Mouse (Mus musculus) hematopoietic stem cell, adult 5-6 weeks (primary cell): ENCODE data around the gene March10. TPM values are rescaled to one million over a fixed set of nuclear protein-coding genes. Genes with fewer than 3 reads are reported as not detected.

Source experiments
- ATAC-seq, 2 experiments: fragments of 125-278 bp in 1 of 2; replicated peaks in 1 of 2; 2 replicates each; pipeline ENCODE4 v1.8.0; 2016 to 2017; ENCODE audit warnings: inconsistent platforms in 2 of 2, mild to moderate bottlenecking in 2 of 2, moderate number of reproducible peaks in 2 of 2, low read depth in 1 of 2, moderate TSS enrichment in 1 of 2; ENCODE audit not compliant: low FRiP score in 2 of 2, poor library complexity in 2 of 2, severe bottlenecking in 2 of 2, insufficient read depth in 1 of 2, low TSS enrichment in 1 of 2
- total RNA-seq: library from RNA; stranded (forward); fragments of 172-1452, 232-1000 nt; gene quantifications from 2 replicates; pipeline ENCODE4 v1.2.3, GENCODE M21; 2017

Gene March10
- total RNA-seq, 1 experiment from 2014 or later, result not detected

DNA sequence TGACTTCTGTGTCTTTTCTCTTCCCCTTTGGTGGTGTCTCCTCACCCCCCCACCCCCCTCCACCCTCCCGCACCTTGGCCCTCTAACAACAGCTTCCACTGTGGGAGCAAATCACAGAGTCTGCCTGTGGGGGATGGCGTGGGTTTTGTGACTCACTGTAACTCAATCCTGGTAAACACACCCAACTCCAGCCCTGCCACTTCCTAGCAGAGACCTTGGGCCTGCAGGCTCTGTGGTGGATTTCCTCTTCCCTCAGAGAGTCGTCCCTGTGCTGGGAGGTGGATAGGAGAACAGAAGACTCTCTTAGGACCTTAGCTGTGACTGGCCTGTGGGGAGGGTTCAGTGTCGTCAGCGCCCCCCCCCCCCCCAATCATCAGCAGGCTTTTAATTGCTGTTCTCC is 13.0 kb downstream of the March10 start:
- no peak for ATAC-seq

- no peak for ATAC-seq
These were observed 16.7 kb downstream of the March10 start for GRCm38 (mm10) chr11:105439796-105440195.

- ATAC-seq, result no peak
These were observed 17.6 kb downstream of the March10 start for GRCm38 (mm10) chr11:105438907-105439306.

DNA sequence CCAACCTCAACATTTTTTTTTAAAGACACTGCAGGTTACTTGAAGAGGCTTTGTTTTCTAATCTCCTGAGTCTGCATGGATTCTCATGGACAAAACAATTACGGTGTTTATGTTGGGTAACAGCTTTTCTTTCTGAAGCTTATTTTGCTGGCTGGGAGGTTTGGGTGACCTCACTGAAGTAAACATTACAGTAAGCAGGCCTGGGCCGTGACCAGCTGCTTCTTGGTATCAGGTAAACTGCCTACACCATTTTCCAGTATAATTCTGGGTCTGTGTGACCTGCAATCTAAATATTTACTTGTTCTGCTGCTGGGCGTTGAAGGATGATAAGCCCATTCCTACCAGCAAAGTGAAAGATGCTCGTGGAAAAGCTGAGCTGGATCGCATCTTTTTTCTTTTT is 30.1 kb downstream of the March10 start:
- no peak for ATAC-seq

DNA sequence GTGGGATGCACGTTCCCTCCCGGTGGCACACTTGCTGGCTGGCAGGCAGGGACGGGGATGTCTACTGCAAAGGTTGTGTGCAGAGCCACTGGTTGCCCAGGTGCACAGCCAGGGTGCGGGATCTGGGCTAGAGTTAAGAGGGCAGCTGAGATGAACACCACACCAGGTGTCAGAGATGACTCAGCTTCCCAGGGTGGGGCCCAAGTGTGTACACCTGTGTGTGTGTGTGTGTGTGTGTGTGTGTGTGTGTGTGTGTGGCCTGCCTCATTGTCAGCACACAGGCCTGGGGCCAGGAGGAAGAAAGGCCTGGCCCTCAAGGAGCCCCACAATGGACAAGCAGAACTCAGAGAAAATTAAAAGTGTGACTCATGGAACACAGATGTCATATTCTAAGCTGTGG is 31.9 kb downstream of the March10 start:
- ATAC-seq, result no peak

DNA sequence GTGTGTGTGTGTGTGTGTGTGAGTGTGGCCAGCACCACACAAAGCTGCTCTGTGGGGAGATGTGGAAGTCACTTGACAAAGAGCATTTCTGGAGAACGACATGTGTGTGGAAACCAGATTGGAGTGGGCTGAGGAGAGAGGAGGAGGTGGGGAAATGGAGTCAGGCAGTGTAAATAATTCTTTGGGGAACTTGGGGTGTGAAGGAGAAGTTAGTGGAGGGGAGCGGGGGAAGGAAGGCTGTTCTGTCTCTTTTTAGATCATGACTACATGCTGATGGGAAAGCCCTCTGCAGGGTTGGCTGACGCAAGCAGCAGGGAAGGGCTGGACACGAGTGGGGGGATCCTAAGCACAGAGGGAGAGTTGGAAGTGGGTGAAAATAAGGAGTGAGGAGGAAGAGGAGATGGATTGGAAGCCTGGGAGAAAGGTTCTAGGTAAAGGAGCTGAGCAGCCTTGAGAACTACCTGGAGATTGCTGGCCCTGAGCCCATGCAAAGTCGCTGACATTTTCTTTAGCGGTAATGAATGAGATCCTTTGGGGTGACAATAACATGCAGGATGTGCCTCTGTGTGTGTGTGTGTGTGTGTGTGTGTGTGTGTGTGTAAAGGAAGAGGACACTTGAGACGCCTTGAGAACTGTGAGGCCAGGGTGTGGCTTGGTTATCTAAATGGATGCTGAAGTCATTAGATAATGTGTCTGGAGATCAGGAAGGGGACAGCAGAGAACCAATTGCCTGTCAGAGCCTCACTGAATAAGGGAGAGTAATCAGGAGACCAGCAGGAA is 35.7 kb downstream of the March10 start:
- ATAC-seq, result peak; percentile 40 to 46; a peak in 3 of 4 replicates

DNA sequence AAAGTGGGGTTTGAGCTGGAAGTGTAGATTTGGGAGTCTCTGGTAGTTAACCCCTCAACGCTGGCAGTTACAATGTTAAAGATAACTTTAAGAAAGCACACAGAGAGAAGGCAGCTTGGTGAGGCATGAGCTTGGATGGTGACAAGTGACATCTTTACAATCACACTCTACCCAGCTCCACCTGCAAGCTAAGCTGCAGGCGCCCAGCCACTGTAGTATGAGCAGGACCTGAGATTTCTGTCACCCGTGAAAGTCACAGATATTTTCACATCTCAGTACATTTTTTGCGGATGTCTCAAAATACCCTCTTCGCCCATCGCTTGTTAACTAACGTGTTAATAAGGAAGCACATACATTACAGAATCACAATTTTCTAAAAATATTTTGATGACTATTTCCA is 36.6 kb downstream of the March10 start:
- ATAC-seq, result no peak

GRCm38 (mm10) chr11:105414009-105414408 is 42.5 kb downstream of the March10 start:
- ATAC-seq, result no peak

DNA sequence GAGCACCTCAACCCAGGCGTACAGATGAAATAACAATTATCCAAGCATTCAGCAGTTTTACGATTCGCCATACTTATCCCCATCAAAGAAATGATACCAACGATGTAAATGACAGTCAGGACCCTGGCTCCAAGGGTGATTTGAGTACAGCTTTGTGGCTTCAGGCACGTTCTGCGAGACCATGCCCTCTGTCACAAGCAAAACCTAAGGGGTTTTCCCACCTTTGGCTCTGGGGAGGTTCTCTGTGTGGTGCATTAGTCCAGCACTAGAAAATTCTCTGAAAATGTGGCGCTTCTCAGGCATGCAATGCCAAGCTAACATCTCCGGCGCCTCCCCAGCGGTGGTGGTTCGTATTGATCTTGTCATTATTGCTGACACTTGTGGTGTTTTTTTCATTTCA is 47.1 kb downstream of the March10 start:
- ATAC-seq, result no peak

- no peak for ATAC-seq
These were observed 48.6 kb downstream of the March10 start for GRCm38 (mm10) chr11:105407846-105408441.

DNA sequence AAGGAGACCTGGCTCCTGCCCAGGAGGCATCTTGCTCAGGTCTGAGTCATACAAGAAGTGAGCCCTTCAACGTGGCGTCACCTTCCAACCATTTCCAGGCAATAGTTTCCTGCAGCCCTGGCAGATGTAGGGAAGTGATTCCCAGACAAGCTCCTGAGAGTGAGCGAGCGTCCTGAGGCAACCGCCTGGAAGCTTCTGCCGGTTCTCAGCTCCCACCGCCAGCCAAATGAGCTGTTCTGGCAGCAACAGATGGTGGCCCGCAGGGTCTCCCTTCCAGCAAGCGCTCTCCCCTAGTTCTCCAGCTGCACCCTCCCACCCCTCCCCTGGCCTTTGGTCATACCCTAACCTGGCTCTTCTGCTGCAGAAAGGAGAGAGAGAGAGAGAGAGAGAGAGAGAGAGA is 54.2 kb downstream of the March10 start:
- ATAC-seq, result no peak

DNA sequence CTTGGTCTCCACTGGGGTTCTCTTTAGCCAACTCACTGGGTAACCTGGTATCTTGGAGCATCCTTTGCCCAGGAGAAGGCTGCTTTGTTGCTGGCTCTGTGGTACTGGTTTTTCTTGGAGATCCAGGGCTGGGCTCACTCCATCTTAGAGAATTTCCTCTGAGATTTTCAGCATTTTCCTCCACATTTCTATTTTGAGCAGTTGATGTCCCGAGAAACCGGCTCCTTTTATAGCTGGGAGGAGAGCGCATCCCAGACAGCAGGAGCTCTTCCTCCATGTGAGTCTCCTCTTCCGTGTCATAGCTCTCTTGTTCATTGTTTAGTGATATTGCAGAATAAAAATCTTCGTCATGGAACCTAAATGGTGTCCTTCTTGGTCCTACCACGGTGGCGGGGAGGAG is 66.2 kb downstream of the March10 start:
- no peak for ATAC-seq

- ATAC-seq, result 0 out of 4 replicates have a peak, but pooled peaks of 1 of the 2 experiments have one; percentile 17
These were observed 67.9 kb downstream of the March10 start for GRCm38 (mm10) chr11:105388636-105389035.

DNA sequence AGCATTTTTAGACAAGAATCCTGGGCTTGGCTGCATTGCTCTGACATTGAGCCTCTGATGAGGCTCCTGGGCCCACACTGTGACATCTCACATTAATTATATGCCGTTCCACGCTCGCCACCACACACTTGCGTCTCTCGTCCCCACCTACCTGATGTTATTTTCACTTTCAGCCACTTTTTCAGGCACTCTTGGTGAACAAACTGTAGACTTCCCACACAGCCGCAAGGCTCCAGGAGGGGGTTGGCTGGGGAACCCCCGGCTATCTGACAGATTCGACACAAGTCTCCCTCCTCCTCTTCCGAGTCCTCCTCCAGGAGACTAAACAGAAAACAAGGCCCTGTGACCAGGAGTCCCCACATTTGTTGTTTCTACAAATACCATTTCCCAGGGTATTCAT is 71.3 kb downstream of the March10 start:
- ATAC-seq, result no peak

GRCm38 (mm10) chr11:105375821-105376235 is 80.7 kb downstream of the March10 start:
- no peak for ATAC-seq

- peak in 1 of 2 experiments; percentile 27; a peak in 1 of 4 replicates for ATAC-seq
These were observed 81.9 kb downstream of the March10 start for GRCm38 (mm10) chr11:105374526-105375175.

DNA sequence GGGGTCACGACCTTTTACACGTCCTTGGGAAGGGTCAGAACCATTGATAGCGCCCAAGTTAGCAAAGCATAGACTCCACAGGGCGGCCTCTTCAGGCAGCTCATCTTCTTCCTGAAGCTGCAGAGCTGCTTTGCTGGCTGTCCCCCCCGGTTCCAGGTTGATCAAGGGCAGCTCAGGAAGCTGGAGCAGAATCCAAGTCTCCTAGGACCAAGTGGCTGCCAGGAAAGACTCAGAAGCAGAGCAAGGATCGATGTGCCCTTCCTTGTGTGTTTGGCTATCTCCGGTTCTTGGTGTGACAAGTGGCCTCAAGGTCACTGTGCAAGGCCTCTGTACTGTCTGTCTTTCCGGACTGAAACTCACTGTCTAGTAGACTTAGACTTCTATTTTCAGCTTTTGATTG is 82.7 kb downstream of the March10 start:
- ATAC-seq, result no peak

- ATAC-seq, result no peak
These were observed 84.7 kb downstream of the March10 start for GRCm38 (mm10) chr11:105371818-105372217.
